Mouse (Mus musculus) liver, embryonic 16.5 days (tissue): ENCODE results near the gene Mfsd5. TPM values are rescaled to one million over a fixed set of nuclear protein-coding genes. Genes with fewer than 3 reads are reported as not detected.

Experiments
- ATAC-seq: fragments of 200-750 bp; cut with Nextera tagmentation; 2 replicates; pipeline ENCODE4 v1.8.0; 2017; ENCODE audit warnings: low read depth, mild to moderate bottlenecking, moderate number of reproducible peaks, moderate library complexity
- H3K27ac ChIP-seq: fragments of 300-500 bp; sonication (generic); 2 replicates; pipeline ENCODE4 v1.5.1; 2014; ENCODE audit warnings: mild to moderate bottlenecking, low read length
- H3K27me3 ChIP-seq: fragments of 300-500 bp; sonication (generic); 2 replicates; pipeline ENCODE4 v1.6.1; 2014; ENCODE audit warnings: low read depth, low read length, mixed read lengths; ENCODE audit not compliant: control insufficient read depth, insufficient read depth
- H3K36me3 ChIP-seq: fragments of 300-500 bp; sonication (generic); 2 replicates; pipeline ENCODE4 v1.6.1; 2014; ENCODE audit warnings: mild to moderate bottlenecking; ENCODE audit not compliant: control insufficient read depth, insufficient read depth
- H3K4me1 ChIP-seq: fragments of 300-500 bp; sonication (generic); 2 replicates; pipeline ENCODE4 v1.6.1; 2014; ENCODE audit warnings: low read depth, low read length, mixed read lengths; ENCODE audit not compliant: control insufficient read depth
- H3K4me2 ChIP-seq: fragments of 300-500 bp; sonication (generic); 2 replicates; pipeline ENCODE4 v1.6.1; 2014; ENCODE audit warnings: low read depth, low read length, mixed read lengths
- H3K4me3 ChIP-seq: fragments of 300-500 bp; sonication (generic); 2 replicates; pipeline ENCODE4 v1.5.1; 2014; ENCODE audit warnings: low read depth, mild to moderate bottlenecking, low read length
- H3K9ac ChIP-seq: fragments of 300-500 bp; sonication (generic); 2 replicates; pipeline ENCODE4 v1.6.1; 2014; ENCODE audit warnings: low read depth, low read length
- H3K9me3 ChIP-seq: fragments of 300-500 bp; sonication (generic); replicated peaks from 2 replicates; pipeline ENCODE4 v1.6.1; 2016; ENCODE audit warnings: low read length; ENCODE audit not compliant: control insufficient read depth
- WGBS: fragments of 180-500 bp; shearing (Covaris S2); extraction: QIAGEN DNeasy Blood & Tissue Kit; methylation state at CpG from one replicate; pipeline ENCODE4 v1.1.7; 2014; ENCODE audit not compliant: insufficient replicate concordance; 5-methylcytosine and 5-hydroxymethylcytosine counted together
- polyA plus RNA-seq: library from polyadenylated mRNA; unstranded; fragments of >200 nt; fragmentation: Nextera tagmentation; extraction: Ambion mirVana; gene quantifications from 2 replicates; pipeline ENCODE4 v1.2.1, GENCODE M21; 2015

Gene Mfsd5
- polyA plus RNA-seq, 1 experiment from 2014 or later, result 21.3 TPM

GRCm38 (mm10) chr15:102324654-102325473 is 45.6 kb downstream of the Mfsd5 start:
- Histone ChIP-seq H3K27ac (no peak overlapping the region), H3K4me2 (peak overlapping the region; percentile 71), H3K9me3 (no peaks in the 10 kb centered on the region), H3K36me3 (peaks cover 36% of the 10 kb centered on the region), H3K4me1 (peaks cover 12% of the 10 kb centered on the region), H3K27me3 (no peaks in the 10 kb centered on the region), H3K4me3 (peak overlapping the region; percentile 69; the same call in 1 of the 2 replicates), H3K9ac (no peak overlapping the region)
- WGBS, result 71% methylated on average over 12 of the region's 12 CpGs
- no peak for ATAC-seq

- Histone ChIP-seq H3K4me2 (peak within 1 kb of the TSS; percentile 71), H3K4me3 (peak within 1 kb of the TSS; percentile 69), H3K9ac (peak within 1 kb of the TSS; percentile 70), H3K4me1 (peaks cover 12% of the 10 kb centered on the region), H3K36me3 (peaks cover 32% of the 10 kb centered on the region), H3K9me3 (no peaks in the 10 kb centered on the region), H3K27ac (peak within 1 kb of the TSS; percentile 59), H3K27me3 (no peaks in the 10 kb centered on the region)
- under 1% methylated on average over 40 of the region's 40 CpGs for WGBS
- ATAC-seq, result peak; percentile 92
Observed at GRCm38 (mm10) chr15:102326022-102326576, 46.8 kb downstream of the Mfsd5 start, which contains the start of gene Pfdn5. Pfdn5 (plus strand) TSS chr15:102326116.

- Histone ChIP-seq H3K27ac (no peak overlapping the region), H3K27me3 (no peaks in the 10 kb centered on the region), H3K4me3 (peak overlapping the region; percentile 69), H3K9me3 (no peaks in the 10 kb centered on the region), H3K4me2 (peak overlapping the region; percentile 71), H3K9ac (peak overlapping the region; percentile 70), H3K4me1 (peaks cover 16% of the 10 kb centered on the region), H3K36me3 (peaks cover 29% of the 10 kb centered on the region)
- ATAC-seq, result no peak
- WGBS, result 47% methylated on average over 8 of the region's 8 CpGs
Observed at GRCm38 (mm10) chr15:102326892-102327291, 47.6 kb downstream of the Mfsd5 start.

Other genes with a start within 250 kb of the Mfsd5 start
- 42.7 and 43.6 TPM in 2 replicates for gene Eif4b, start 205.7 kb upstream of the Mfsd5 start, polyA plus RNA-seq
- gene Tns2, start 179.0 kb upstream of the Mfsd5 start, polyA plus RNA-seq, result 6.2 and 6.8 TPM in 2 replicates
- gene Spryd3, start 143.2 kb upstream of the Mfsd5 start, polyA plus RNA-seq, result 13.0 and 14.3 TPM in 2 replicates
- gene Igfbp6, start 135.1 kb upstream of the Mfsd5 start, polyA plus RNA-seq, result 1.5 and 2.4 TPM in 2 replicates
- gene Soat2, start 128.9 kb upstream of the Mfsd5 start, polyA plus RNA-seq, result 33.6 and 34.4 TPM in 2 replicates
- 16.3 and 17.1 TPM in 2 replicates for gene Zfp740, start 76.2 kb upstream of the Mfsd5 start, polyA plus RNA-seq
- gene Csad, start 74.7 kb upstream of the Mfsd5 start, polyA plus RNA-seq, result 53.0 and 60.2 TPM in 2 replicates
- gene Itgb7, start 47.5 kb upstream of the Mfsd5 start, polyA plus RNA-seq, result 5.5 and 5.6 TPM in 2 replicates
- gene Rarg, start 21.9 kb upstream of the Mfsd5 start, polyA plus RNA-seq, result 2.4 and 2.5 TPM in 2 replicates
- gene Gm9918, start 8.9 kb upstream of the Mfsd5 start, polyA plus RNA-seq, result not detected in 2 replicates
- 21.2 and 24.8 TPM in 2 replicates for gene Espl1, start 16.8 kb downstream of the Mfsd5 start, polyA plus RNA-seq
- 107 and 108 TPM in 2 replicates for gene Pfdn5, start 46.7 kb downstream of the Mfsd5 start, polyA plus RNA-seq
- gene Myg1, start 52.3 kb downstream of the Mfsd5 start, polyA plus RNA-seq, result 34.0 and 39.3 TPM in 2 replicates
- gene Aaas, start 71.3 kb downstream of the Mfsd5 start, polyA plus RNA-seq, result 39.3 and 42.4 TPM in 2 replicates
- 0.02 TPM in 1 of 2 replicates, not detected in the other for gene Sp7, start 87.7 kb downstream of the Mfsd5 start, polyA plus RNA-seq
- gene Sp1, start 126.7 kb downstream of the Mfsd5 start, polyA plus RNA-seq, result 3.7 TPM in 2 replicates
- gene Amhr2, start 165.9 kb downstream of the Mfsd5 start, polyA plus RNA-seq, result 0.04 and 0.07 TPM in 2 replicates
- gene Prr13, start 179.6 kb downstream of the Mfsd5 start, polyA plus RNA-seq, result 120 and 139 TPM in 2 replicates
- 64.7 and 67.7 TPM in 2 replicates for gene Pcbp2, start 191.1 kb downstream of the Mfsd5 start, polyA plus RNA-seq
- gene Gm10337, start 224.3 kb downstream of the Mfsd5 start, polyA plus RNA-seq, result not detected in 2 replicates
- gene Map3k12, start 237.6 kb downstream of the Mfsd5 start, polyA plus RNA-seq, result 1.4 and 2.0 TPM in 2 replicates
- gene Tarbp2, start 238.7 kb downstream of the Mfsd5 start, polyA plus RNA-seq, result 34.6 and 37.0 TPM in 2 replicates
- gene Npff, start 245.5 kb downstream of the Mfsd5 start, polyA plus RNA-seq, result 0.46 and 0.57 TPM in 2 replicates